Mouse (Mus musculus) thymus, adult 2 months (tissue): ENCODE measurements around the gene Casq1.

Experiments
- CTCF ChIP-seq: fragments of 200-500 bp; IDR thresholded peaks from 2 replicates; pipeline ENCODE4 v1.5.1; 2012; ENCODE audit warnings: mild to moderate bottlenecking, control low read depth, low read length, moderate library complexity, borderline replicate concordance; ENCODE audit not compliant: control insufficient read depth, poor library complexity, insufficient read depth; ENCODE audit errors: extremely low read depth
- POLR2A ChIP-seq: fragments of 200-500 bp; IDR thresholded peaks from 2 replicates; pipeline ENCODE4 v1.6.1; 2012; ENCODE audit warnings: mild to moderate bottlenecking, low read length, control low read depth, moderate library complexity; ENCODE audit not compliant: control insufficient read depth, poor library complexity, insufficient read depth; ENCODE audit errors: extremely low read depth

- TF ChIP-seq CTCF = no peak
- TF ChIP-seq POLR2A = no peak
These were observed 18.7 kb downstream of the Casq1 start for GRCm38 (mm10) chr1:172200871-172201447.
